Mouse (Mus musculus): Measurements from ENCODE around the gene Gm28308.

DNA sequence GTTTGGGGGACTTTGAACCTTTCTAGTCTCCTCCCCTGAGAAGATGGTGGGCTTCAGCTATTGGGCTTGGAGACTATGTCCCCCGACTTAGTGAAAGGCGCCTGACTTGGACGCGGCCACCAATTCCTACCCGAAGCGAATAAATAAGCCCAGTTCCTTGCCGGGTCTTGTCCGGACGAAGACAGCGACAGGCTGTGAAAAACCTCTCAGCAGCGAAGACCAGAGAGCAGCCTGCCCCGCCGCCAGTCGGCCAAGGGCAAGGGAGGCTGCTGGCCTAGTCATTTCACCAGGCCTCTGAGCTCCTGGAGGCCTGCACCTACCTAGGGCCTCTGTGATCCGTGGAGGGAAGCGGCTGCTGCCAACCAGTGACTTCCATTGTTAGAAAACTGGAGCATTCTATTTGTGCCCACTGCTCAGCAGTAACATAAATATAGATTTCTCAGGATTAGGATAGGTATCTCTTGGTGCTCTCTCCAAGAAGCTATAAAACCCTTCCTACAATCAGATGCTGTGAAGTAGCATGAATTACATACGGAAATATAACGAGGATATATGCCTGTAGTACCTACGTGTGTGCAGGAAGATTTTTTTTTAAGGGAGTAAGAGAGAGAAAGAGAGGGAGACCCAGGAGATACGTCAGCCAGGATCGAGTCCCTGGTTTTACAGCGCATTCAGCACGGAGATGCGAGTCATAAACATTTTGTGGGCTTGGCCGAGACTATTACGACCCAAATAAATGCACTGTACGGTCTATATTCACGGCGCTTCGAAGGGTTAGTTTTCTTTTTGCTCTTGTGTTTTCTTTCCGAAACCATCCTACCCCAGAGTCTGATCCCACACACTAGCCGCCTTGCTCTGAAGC lies 7.1 kb upstream of the Gm28308 start:
- TF ChIP-seq POLR2A (IDR thresholded peaks at IDR 0.05; ENCODE audit: insufficient read depth, low read depth, low read length) = no peak
- no peak for TF ChIP-seq CTCF (IDR thresholded peaks at IDR 0.05)
- no peak for TF ChIP-seq EP300 (IDR thresholded peaks at IDR 0.05; ENCODE audit: insufficient read depth, low read depth, low read length)

Data from heart, adult 2 months (tissue).